Mouse (Mus musculus) midbrain, postnatal 0 days (tissue): ENCODE measurements around the gene Ddx47. TPM values are rescaled to one million over a fixed set of nuclear protein-coding genes. Genes with fewer than 3 reads are reported as not detected.

Experiments used
- ATAC-seq: fragments of 200-750 bp; cut with Nextera tagmentation; 2 replicates; pipeline ENCODE4 v1.8.0; 2017; ENCODE audit warnings: moderate number of reproducible peaks, mild to moderate bottlenecking, moderate TSS enrichment, moderate library complexity; ENCODE audit not compliant: low FRiP score
- DNase-seq: peaks from one replicate; pipeline ENCODE4 v3.0.0-alpha.2; 2015; ENCODE audit warnings: low spot score
- H3K27ac ChIP-seq: fragments of 300-500 bp; sonication (generic); 2 replicates; pipeline ENCODE4 v1.5.1; 2014; ENCODE audit warnings: low read depth, mild to moderate bottlenecking, low read length, mixed read lengths
- H3K27me3 ChIP-seq: fragments of 300-500 bp; sonication (generic); 2 replicates; pipeline ENCODE4 v1.6.1; 2014; ENCODE audit warnings: low read length, control low read depth, mixed read lengths; ENCODE audit not compliant: insufficient read depth
- H3K36me3 ChIP-seq: fragments of 300-500 bp; sonication (generic); 2 replicates; pipeline ENCODE4 v1.6.1; 2014; ENCODE audit warnings: low read length, control low read depth, mixed read lengths; ENCODE audit not compliant: insufficient read depth
- H3K4me1 ChIP-seq: fragments of 300-500 bp; sonication (generic); 2 replicates; pipeline ENCODE4 v1.6.1; 2014; ENCODE audit warnings: mild to moderate bottlenecking, control low read depth, antibody characterized with exemption, low read length, mixed read lengths; ENCODE audit not compliant: insufficient read depth
- H3K4me2 ChIP-seq: fragments of 300-500 bp; sonication (generic); 2 replicates; pipeline ENCODE4 v1.6.1; 2014; ENCODE audit warnings: low read depth, mild to moderate bottlenecking, low read length, mixed read lengths; ENCODE audit not compliant: poor library complexity, severe bottlenecking
- H3K4me3 ChIP-seq: fragments of 300-500 bp; sonication (generic); 2 replicates; pipeline ENCODE4 v1.5.1; 2014; ENCODE audit warnings: low read depth, mild to moderate bottlenecking, low read length, moderate library complexity
- H3K9ac ChIP-seq: fragments of 300-500 bp; sonication (generic); replicated peaks from 2 replicates; pipeline ENCODE4 v1.6.1; 2014; ENCODE audit warnings: mild to moderate bottlenecking, low read length, moderate library complexity, mixed read lengths; ENCODE audit not compliant: poor library complexity, severe bottlenecking
- H3K9me3 ChIP-seq: fragments of 300-500 bp; sonication (generic); 2 replicates; pipeline ENCODE4 v1.6.1; 2016; ENCODE audit warnings: low read length, control low read depth
- CTCF ChIP-seq: IDR thresholded peaks from 2 replicates; pipeline ENCODE4 v1.5.1; 2016; ENCODE audit warnings: antibody characterized with exemption, mild to moderate bottlenecking
- WGBS: fragments of 180-500 bp; shearing (Covaris S2); extraction: QIAGEN DNeasy Blood & Tissue Kit; methylation state at CpG from one replicate; pipeline ENCODE4 v1.1.7; 2014; 5-methylcytosine and 5-hydroxymethylcytosine counted together
- polyA plus RNA-seq: library from polyadenylated mRNA; unstranded; fragments of >200 nt; fragmentation: Nextera tagmentation; extraction: Ambion mirVana; gene quantifications from 2 replicates; pipeline ENCODE4 v1.2.1, GENCODE M21; 2015
- total RNA-seq: library from RNA; depleted of rRNA; stranded (reverse); fragments of >200 nt; gene quantifications from 2 replicates; pipeline ENCODE4 v1.2.3, GENCODE M21; 2014

The Ddx47 gene
- total and polyA plus RNA-seq, 2 experiments from 2014 or later: 27.5 to 58.1 TPM

DNA sequence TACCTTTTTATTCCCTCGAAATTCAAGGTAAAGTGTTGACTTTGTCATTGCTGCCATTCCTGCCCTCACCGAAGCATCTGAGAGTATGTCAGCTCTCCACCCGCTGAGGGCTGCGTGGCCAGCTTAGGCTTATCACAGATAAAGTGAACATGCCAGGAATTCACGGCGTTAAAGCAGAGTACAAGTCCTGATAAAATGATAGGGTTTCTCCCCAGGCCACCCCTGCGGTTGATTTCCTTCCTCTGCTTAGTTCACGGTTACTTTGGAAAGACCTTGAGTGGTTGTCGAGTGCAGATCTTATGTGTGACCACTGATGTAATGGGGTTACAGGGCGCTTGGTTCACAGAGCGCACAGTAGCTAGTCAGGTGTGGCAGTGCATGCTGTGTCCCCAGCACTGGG is 5.8 kb downstream of the Ddx47 start:
- ATAC-seq (no peak), DNase-seq (no peak)
- no peak overlapping the region for H3K4me2 ChIP-seq
- H3K27me3 ChIP-seq: no peaks in the 10 kb centered on the region
- TF ChIP-seq CTCF: no peak
- no peak overlapping the region for H3K4me3 ChIP-seq
- 97% methylated on average over 11 of the region's 11 CpGs for WGBS
- no peaks in the 10 kb centered on the region for H3K9me3 ChIP-seq
- no peak overlapping the region for H3K27ac ChIP-seq
- H3K9ac ChIP-seq: no peak overlapping the region
- H3K36me3 ChIP-seq: peaks cover 77% of the 10 kb centered on the region
- peaks cover 4% of the 10 kb centered on the region; the same call in 1 of the 2 replicates for H3K4me1 ChIP-seq

DNA sequence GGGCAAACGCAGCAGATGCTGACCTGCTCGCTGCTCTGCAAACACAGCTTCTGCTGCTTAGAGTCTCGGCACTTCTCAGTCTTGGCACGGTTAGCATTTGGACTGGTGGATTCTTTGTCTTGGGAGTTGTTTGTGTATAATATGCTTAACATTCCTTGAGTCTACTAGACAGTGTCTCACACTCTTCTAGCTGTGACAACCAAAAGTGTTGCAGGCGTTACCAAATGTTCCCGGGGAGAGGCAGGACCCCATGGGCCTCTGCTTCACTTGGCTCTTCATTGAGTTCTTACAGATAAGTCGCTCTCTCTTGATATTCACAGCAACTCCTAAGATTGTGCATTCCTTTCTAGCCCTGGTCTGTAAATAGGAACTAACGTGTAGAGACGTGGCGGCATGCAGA is 8.2 kb downstream of the Ddx47 start:
- Histone ChIP-seq H3K27ac (no peak overlapping the region), H3K4me2 (no peak overlapping the region), H3K9ac (no peak overlapping the region), H3K4me3 (no peak overlapping the region), H3K9me3 (no peaks in the 10 kb centered on the region), H3K36me3 (peaks cover 88% of the 10 kb centered on the region), H3K27me3 (no peaks in the 10 kb centered on the region), H3K4me1 (no peaks in the 10 kb centered on the region)
- 75% methylated on average over 10 of the region's 10 CpGs for WGBS
- ATAC-seq (no peak), DNase-seq (no peak)
- TF ChIP-seq CTCF: no peak

DNA sequence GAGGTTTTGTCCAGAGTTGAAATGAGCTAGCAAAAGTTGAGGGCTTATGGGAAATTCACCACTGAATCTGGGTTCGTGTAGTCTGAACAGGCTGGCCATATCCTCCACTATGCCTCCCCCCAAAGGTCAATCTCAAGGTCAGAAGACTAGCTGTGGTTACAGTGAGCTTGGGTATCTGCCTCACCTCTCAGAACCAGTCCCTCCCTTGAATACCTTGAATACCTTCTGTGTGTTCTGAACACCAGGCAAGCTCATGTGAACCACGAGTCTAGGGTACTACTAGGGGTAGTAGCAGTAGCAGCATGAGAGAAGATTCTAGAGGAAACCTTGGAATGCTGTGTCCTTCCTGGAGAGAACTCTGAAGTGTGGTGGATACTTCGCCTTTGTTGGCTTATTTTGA is 10.2 kb downstream of the Ddx47 start:
- no peak overlapping the region for H3K9ac ChIP-seq
- ATAC-seq (no peak), DNase-seq (no peak)
- H3K27me3 ChIP-seq: no peaks in the 10 kb centered on the region
- H3K4me3 ChIP-seq: no peak overlapping the region
- peaks cover 72% of the 10 kb centered on the region for H3K36me3 ChIP-seq
- H3K4me1 ChIP-seq: no peaks in the 10 kb centered on the region
- H3K4me2 ChIP-seq: no peak overlapping the region
- WGBS: 94% methylated on average over 3 of the region's 3 CpGs
- H3K9me3 ChIP-seq: no peaks in the 10 kb centered on the region
- no peak overlapping the region for H3K27ac ChIP-seq
- no peak for TF ChIP-seq CTCF

DNA sequence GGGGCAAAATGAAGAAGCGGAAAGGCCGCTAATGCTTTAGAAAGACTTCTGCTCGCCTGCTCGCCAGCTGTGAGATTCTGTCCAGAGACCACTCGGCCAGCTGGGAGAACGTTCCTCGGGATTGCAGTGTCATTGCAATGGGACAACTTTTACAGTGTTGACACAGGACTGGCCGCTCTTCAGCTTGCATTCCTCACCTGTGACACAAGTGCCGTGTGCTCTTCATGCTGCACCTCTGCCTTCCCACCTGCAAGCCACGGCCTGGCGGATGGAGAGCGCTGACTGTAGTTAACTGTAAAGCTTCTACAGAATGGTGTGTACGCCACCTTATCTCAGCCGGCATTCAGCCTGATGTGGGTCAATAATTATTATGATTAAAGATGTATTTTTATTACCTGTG is 12.0 kb downstream of the Ddx47 start:
- Histone ChIP-seq H3K27ac (no peak overlapping the region), H3K4me3 (no peak overlapping the region), H3K4me1 (no peaks in the 10 kb centered on the region), H3K9me3 (no peaks in the 10 kb centered on the region), H3K9ac (no peak overlapping the region), H3K36me3 (peaks cover 55% of the 10 kb centered on the region), H3K27me3 (no peaks in the 10 kb centered on the region), H3K4me2 (no peak overlapping the region)
- WGBS: 94% methylated on average over 14 of the region's 14 CpGs
- ATAC-seq (no peak), DNase-seq (no peak)
- TF ChIP-seq CTCF: no peak

DNA sequence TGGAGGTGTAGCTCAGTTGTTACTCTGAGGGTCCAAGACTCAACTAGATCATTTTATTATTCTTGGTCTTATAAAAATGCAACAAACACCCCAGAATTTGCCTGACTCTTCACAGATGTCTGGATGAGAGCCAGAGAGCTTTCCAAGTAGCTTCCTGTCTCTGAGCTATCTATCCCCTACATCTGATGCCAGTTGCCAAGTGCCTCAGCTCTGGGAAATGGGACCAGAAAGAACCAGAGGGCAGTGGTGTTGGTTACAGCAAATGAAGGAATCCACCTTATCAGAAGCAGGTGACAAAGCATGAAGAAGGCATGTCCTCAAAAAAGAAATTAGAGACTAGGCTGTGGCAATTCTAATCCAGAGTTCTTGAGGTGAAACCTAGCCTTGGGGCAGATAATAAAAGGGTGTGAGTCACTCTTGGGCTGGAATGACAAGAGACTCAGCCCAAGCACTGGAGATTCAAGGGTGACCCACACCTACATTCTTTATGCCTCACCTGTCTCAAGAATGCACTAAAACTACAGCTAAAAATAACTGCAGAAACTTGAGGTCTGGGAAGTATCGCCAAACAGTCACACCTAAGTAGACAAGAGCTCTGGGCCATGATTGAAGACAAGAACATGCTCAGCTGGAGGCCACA is 13.5 kb downstream of the Ddx47 start:
- DNase-seq (no peak), ATAC-seq (no peak)
- H3K4me1 ChIP-seq: no peaks in the 10 kb centered on the region
- no peak overlapping the region for H3K27ac ChIP-seq
- no peak overlapping the region for H3K9ac ChIP-seq
- no peak overlapping the region for H3K4me3 ChIP-seq
- H3K4me2 ChIP-seq: no peak overlapping the region
- no peaks in the 10 kb centered on the region for H3K9me3 ChIP-seq
- WGBS: 88% methylated on average over 1 of the region's 1 CpGs
- H3K36me3 ChIP-seq: peaks cover 41% of the 10 kb centered on the region
- no peaks in the 10 kb centered on the region for H3K27me3 ChIP-seq
- no peak for TF ChIP-seq CTCF

DNA sequence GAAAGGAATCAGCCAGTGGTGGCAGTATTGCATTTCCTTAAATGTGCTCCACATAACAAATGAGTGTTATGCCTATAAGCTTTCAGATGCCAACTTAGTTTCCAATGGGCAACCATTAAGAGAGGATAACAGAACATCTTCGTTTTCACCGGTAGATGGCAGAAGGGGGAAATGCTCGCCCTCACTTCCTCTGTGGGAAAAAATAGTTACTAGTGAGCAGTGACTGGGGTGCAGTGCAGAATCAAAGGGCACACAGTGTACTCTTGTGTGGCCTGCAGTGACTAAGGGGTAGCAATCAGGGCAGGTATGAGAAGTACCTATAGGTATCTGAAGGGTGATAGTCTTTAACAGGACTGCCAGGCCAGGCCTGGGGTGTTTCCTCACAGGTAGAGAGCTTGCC is 14.8 kb downstream of the Ddx47 start:
- H3K9ac ChIP-seq: no peak overlapping the region
- peak; percentile 50; the same call in 1 of the 2 replicates for ATAC-seq
- H3K4me3 ChIP-seq: no peak overlapping the region
- 16% methylated on average over 3 of the region's 3 CpGs for WGBS
- peak; percentile 79 for DNase-seq
- no peaks in the 10 kb centered on the region for H3K9me3 ChIP-seq
- TF ChIP-seq CTCF: peak; percentile 84
- H3K27ac ChIP-seq: no peak overlapping the region
- H3K4me1 ChIP-seq: no peaks in the 10 kb centered on the region
- H3K36me3 ChIP-seq: peaks cover 28% of the 10 kb centered on the region
- no peaks in the 10 kb centered on the region for H3K27me3 ChIP-seq
- H3K4me2 ChIP-seq: no peak overlapping the region
